Mouse (Mus musculus): ENCODE measurements around the gene Polr3h. TPM values are rescaled to one million over a fixed set of nuclear protein-coding genes. Genes with fewer than 3 reads are reported as not detected.

Polr3h gene
- total RNA-seq, 2 experiments from 2014 or later = 46.7 to 58.5 TPM

GRCm38 (mm10) chr15:81885418-81885934 is 40.6 kb downstream of the Polr3h start:
- intact Hi-C loops (cut with DNase I) = no loop called here
- DNase-seq (ENCODE audit: low spot score in 2 of 2) = no peak

DNA sequence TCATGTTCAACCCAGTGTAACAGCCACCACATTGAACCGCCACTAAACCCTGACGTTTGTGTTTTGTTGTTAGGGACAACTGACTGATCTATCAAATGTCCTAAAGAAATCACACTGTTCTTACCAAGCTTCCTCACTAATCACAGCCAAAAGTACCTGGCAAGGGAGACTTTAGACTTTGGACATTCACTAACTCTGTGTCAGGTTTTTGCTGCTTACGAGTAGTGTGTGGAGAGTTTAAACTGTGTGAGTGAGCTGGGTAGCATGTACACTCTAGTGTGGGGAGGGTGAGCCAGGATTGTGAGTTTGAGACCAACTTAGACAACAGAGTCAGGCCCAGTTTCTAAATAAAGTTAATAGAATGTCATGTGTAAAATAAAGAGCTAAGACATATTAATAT is 43.7 kb downstream of the Polr3h start:
- intact Hi-C loops (cut with DNase I) = no loop called here

DNA sequence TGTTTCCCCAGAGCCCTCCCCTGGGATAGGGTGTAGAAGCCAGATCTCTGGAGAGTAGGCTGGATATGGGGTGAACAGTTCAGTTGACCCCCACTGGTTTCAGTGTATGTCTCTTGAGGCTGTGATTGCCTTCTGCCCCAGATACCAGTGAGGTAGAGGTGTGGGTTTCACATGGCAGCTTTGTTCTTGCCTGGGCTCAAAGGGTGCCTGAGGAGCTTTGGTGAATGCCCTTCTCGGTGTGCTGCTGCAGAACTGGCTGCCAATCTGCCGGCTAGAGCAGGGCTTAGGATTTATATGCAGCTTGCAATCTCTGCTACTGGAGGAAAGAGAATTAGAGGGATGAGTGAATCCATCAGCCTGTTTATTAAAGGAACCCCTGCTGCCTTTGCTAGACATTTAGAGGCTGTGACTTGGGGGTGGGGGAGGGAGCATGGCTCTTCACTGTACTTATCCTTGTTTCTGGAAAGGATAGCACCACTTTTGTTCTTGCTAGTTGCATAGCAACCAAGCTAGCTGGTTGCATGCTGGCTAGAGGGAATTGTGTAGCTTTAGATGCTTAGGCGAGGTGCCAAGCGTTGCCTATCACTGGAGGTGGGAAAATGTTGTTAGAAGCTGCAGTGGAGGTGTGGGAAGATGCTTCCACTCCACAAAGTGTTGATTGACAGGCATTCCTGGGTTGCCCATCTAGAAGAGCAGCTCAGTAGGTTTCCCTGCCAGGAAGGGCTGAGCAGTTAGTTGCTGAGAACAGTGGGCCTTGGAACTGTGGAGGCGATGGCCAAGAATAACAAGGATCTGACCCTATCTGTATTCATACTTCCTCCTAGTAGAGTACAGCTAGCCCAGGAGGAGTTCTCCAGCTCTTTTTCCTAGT is 46.3 kb downstream of the Polr3h start:
- peak; percentile 83 to 84 for DNase-seq (ENCODE audit: low spot score in 2 of 2)
- intact Hi-C loops (cut with DNase I) = no loop called here

More for the DNA sequence above, 43.7 kb downstream of the Polr3h start:
- no peak for DNase-seq (ENCODE audit: low spot score in 2 of 2)

GRCm38 (mm10) chr15:81872262-81873136 is 53.5 kb downstream of the Polr3h start, which contains the start of gene Aco2:
Gene Aco2 (plus strand): TSS chr15:81872309.
- intact Hi-C loops (cut with DNase I) = loop anchor here (2.0 kb wide), 1 partner anchor 14 kb away; the partner anchor contains the start of gene Tob2
- peak; percentile 97 to 99 for DNase-seq (ENCODE audit: low spot score in 2 of 2)

- intact Hi-C loops (cut with DNase I) = loop anchor here (2.0 kb wide), 1 partner anchor 13 kb away; the partner anchor contains the start of gene Tob2
Observed at GRCm38 (mm10) chr15:81871604-81872261, 54.3 kb downstream of the Polr3h start, which contains the start of gene Phf5a. Gene Phf5a (minus strand): TSS chr15:81871911.

GRCm38 (mm10) chr15:81869985-81870384 is 56.1 kb downstream of the Polr3h start:
- intact Hi-C loops (cut with DNase I) = no loop called here
- DNase-seq (ENCODE audit: low spot score in 2 of 2) = no peak

More at GRCm38 (mm10) chr15:81871604-81872261, 54.3 kb downstream of the Polr3h start, which contains the start of gene Phf5a:
- DNase-seq (ENCODE audit: low spot score in 2 of 2) = peak; percentile 84 to 86

GRCm38 (mm10) chr15:81864238-81864637 is 61.8 kb downstream of the Polr3h start:
- no peak for DNase-seq (ENCODE audit: low spot score in 2 of 2)
- intact Hi-C loops (cut with DNase I) = no loop called here

DNA sequence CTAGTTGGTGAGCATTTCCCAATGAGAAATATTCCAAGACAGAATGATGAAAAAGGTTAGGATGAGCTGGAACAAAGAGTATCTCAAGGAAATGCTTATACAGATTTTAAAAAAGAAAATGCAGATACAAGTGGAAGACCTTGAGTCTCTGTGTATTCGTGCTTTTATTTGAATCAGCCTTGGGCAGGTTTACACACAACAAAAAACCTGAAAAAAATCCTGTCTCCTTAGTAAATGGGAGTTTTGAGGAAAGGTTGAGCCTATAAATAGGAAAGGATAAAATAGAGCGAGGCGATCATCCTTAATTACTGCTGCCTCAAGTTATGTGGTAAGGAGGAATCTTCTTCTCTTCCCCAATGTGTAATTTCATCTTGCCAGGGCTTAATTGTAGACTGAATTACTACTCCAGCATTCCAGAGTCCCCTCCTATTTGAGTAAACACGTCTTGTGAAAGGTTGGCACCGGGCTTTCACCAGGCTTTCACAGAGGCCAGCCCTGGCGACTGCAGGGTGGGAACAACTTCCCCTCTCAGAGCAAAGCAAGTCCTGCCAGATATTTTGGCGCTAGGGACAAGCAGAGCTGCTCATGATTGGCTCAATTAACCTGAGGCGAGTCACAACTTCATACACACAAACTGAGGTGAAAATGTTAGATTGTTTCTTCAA is 65.4 kb downstream of the Polr3h start:
- intact Hi-C loops (cut with DNase I) = no loop called here
- DNase-seq (ENCODE audit: low spot score in 2 of 2) = peak in 1 of 2 experiments; percentile 39

DNA sequence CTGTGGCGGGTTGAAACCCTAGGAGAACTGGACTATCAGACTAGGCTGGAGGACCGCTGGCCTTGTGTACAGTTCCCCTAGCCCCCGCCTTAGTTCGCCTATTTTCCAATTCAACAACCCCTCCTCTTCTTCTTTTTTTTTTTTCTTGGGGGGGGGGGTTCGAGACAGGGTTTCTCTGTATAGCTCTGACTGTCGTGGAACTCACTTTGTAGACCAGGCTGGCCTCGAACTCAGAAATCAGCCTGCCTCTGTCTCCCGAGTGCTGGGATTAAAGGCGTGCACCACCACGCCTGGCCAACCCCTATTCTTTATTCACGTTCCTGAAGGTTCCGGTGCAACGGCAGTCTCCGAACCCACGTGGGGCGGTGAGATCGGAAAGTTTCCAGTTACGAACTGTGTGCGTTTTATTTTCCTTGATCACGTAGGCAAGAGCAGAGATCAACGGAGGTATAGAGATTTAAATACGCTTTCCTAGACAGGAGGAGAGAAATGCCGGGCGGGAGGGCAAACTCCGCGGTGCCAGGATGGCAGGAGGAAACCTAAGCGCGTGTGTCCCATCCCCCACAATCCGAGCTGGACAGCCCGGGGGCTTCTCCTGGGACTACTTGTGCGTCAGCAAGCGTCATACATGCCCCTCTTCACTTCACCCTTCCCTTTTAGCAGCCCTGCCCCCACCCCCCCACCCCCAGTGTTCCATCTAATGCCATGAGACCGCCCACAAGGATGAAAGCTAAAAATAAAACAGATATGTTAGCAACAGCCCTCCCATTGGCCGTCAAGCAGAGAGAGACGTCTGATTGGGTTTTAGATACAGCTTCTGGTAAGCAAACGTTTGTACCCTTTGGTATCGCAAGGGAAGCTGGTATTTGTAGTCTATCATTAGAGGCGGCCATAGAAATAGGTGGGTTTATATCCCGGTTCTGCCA is 66.4 kb downstream of the Polr3h start:
- peak; percentile 85 to 86 for DNase-seq (ENCODE audit: low spot score in 2 of 2)
- intact Hi-C loops (cut with DNase I) = loop anchor here (2.0 to 5.0 kb wide), 2 partner anchors 13 to 47 kb away; partner anchors contain the start of gene Aco2

DNA sequence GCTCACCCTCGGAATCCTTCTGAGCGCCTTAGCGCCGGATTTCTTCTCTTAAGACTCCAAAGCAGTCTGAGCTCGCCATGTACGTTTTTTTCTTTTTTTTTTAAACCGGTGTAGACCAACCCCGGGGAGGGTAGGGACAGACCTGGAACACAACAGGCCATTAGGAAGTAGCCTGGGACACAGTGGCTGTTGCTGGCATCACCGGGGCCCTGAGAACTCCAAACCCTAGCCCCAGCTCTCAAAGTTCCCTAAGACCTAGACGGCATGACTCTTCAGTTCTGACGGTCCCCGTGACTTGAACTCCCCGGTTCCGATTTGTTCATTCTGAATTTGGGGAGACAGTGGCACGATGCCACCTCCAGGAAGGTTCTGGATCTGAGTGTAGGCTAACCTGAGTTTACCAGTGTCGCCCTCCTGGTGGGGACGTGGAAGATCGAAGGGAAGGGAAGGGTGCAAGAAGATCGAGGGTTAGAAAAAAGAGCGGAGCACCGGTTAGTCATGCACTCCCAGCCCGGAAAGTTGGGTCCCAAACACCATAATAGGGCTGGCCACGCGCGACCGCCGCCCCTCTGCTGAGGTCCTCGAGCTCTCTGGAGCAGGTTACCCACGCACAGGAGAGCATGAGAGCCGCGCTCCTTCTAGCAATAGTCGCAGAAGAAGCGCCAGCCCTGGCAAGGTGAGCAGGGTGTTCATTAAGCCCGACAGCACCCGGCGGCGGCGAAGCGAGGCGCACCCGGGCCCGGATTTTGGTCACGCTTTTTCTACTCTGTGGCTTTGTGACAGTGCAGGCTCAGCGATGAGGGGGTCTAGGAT is 67.3 kb downstream of the Polr3h start, which contains the start of gene Tob2:
Gene Tob2, minus strand, starts transcription at position 280 of the 813 bp plus-strand sequence.
- intact Hi-C loops (cut with DNase I) = loop anchor here (2.0 to 5.0 kb wide), 2 partner anchors 14 to 46 kb away; partner anchors contain the start of gene Aco2
- peak; percentile 79 to 81 for DNase-seq (ENCODE audit: low spot score in 2 of 2)

DNA sequence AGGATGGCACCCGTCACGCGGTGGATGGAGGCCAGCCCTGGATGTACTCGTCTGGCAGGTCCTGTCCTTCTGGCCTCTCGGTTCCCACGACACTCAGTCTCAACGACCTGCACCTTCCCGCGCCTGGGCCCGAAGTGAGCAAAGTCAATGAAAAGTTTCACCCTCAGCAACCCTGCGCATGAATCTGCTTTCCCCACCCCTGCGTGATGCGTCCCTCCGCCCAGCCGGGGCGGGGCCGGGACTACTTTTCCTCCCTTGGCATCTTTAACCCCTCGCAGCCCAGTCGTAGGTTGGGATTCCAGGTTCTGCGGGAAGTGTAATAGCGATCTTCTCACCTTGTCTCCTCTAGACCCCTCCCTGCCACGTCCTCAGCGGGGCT is 67.9 kb downstream of the Polr3h start:
- intact Hi-C loops (cut with DNase I) = loop anchor here (2.0 to 5.0 kb wide), 2 partner anchors 15 to 46 kb away; partner anchors contain the start of gene Aco2
- DNase-seq (ENCODE audit: low spot score in 2 of 2) = peak; percentile 95 to 96

GRCm38 (mm10) chr15:81857724-81858116 is 68.3 kb downstream of the Polr3h start:
- intact Hi-C loops (cut with DNase I) = loop anchor here (2.0 to 5.0 kb wide), 3 partner anchors 15 to 45 kb away; partner anchors contain the start of gene Aco2
- DNase-seq (ENCODE audit: low spot score in 2 of 2) = no peak

GRCm38 (mm10) chr15:81856938-81857723 is 68.9 kb downstream of the Polr3h start:
- DNase-seq (ENCODE audit: low spot score in 2 of 2) = no peak
- intact Hi-C loops (cut with DNase I) = loop anchor here (2.0 to 5.0 kb wide), 2 partner anchors 26 to 45 kb away; no protein-coding TSS in a partner anchor

DNA sequence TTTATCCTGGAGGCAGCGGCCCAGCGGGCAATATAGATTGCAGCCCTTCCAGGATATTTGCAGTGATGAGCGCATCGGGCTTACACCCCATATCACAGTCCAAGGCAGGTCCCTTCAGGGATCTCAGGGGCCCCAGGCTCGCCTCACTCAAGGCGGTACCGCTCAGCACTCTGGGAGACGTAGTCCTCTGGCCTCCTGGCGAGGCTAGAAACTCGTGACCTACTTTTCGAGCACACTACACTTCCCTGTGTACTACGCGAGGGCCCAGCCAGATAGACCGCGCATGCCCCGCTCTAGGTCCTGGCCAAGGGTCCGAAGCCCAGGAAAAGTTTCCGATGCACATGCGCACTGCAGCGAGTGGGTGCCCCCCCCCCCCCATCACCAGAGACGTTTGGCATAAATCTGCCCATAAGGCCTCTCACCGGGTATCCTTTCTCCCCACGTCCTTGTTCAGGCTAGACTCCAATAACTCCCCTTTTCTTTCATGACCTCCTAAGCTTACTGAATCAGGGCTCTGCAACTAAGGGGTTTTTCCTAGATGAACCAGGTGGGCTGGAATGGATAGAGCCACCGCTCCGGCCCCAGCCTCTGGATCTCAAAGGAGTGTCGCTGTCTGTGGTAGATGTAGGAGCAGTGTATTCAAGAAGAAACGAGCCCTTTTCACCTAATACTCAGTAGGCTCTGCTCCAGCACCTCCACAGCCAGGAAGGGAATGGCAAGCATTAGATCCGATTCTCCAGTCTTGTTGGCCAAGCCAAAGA is 69.8 kb downstream of the Polr3h start:
- intact Hi-C loops (cut with DNase I) = loop anchor here (2.0 to 5.0 kb wide), 2 partner anchors 25 to 44 kb away; no protein-coding TSS in a partner anchor
- peak; percentile 83 to 86 for DNase-seq (ENCODE audit: low spot score in 2 of 2)

DNA sequence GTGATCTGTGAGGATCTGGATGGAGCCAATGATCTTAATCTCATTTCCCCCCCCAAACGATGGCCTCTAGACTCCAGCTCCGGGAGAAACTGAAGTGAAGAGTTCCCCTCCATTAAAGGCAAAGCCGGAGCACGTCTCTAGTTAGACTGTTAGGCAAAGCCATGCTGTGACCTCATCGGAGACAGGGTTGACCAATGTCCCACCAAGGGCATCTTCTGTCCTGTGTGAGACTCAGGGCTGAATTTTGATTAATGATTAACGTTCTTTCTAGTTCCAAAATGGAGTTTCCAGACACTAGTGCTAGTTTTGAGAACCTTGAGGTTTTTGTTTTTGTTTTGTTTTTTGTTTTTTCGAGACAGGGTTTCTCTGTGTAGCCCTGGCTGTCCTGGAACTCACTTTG is 73.0 kb downstream of the Polr3h start:
- intact Hi-C loops (cut with DNase I) = no loop called here
- no peak for DNase-seq (ENCODE audit: low spot score in 2 of 2)
